Mouse (Mus musculus) liver, embryonic 12.5 days (tissue): ENCODE measurements around the gene Chpt1. TPM values are rescaled to one million over a fixed set of nuclear protein-coding genes. Genes with fewer than 3 reads are reported as not detected.
"Not testable (repeated sequence)": the region's sequence is repeated elsewhere in the genome, so short reads cannot be mapped to it uniquely, and the experiment has no call there.

Experiments used
- ATAC-seq: fragments of 200-750 bp; cut with Nextera tagmentation; 2 replicates; pipeline ENCODE4 v1.8.0; 2017; ENCODE audit warnings: moderate number of reproducible peaks, mild to moderate bottlenecking, moderate library complexity
- H3K27ac ChIP-seq: fragments of 300-500 bp; sonication (generic); 2 replicates; pipeline ENCODE4 v1.5.1; 2016; ENCODE audit warnings: mild to moderate bottlenecking
- H3K27me3 ChIP-seq: fragments of 300-500 bp; sonication (generic); replicated peaks from 2 replicates; pipeline ENCODE4 v1.6.1; 2016; ENCODE audit warnings: mild to moderate bottlenecking, moderate library complexity
- H3K36me3 ChIP-seq: fragments of 300-500 bp; sonication (generic); 2 replicates; pipeline ENCODE4 v1.6.1; 2016; ENCODE audit warnings: mild to moderate bottlenecking, moderate library complexity
- H3K4me1 ChIP-seq: fragments of 300-500 bp; sonication (generic); 2 replicates; pipeline ENCODE4 v1.6.1; 2016
- H3K4me2 ChIP-seq: fragments of 300-500 bp; sonication (generic); 2 replicates; pipeline ENCODE4 v1.6.1; 2016; ENCODE audit warnings: mild to moderate bottlenecking, moderate library complexity
- H3K4me3 ChIP-seq: fragments of 300-500 bp; sonication (generic); 2 replicates; pipeline ENCODE4 v1.5.1; 2016; ENCODE audit warnings: mild to moderate bottlenecking, moderate library complexity
- H3K9ac ChIP-seq: fragments of 300-500 bp; sonication (generic); 2 replicates; pipeline ENCODE4 v1.6.1; 2016; ENCODE audit warnings: mild to moderate bottlenecking, moderate library complexity
- H3K9me3 ChIP-seq: fragments of 300-500 bp; sonication (generic); replicated peaks from 2 replicates; pipeline ENCODE4 v1.6.1; 2016; ENCODE audit warnings: mild to moderate bottlenecking, moderate library complexity
- WGBS: fragments of 180-500 bp; shearing (Covaris S2); methylation state at CpG from one replicate; pipeline ENCODE4 v1.1.7; 2016; ENCODE audit not compliant: insufficient replicate concordance; 5-methylcytosine and 5-hydroxymethylcytosine counted together
- polyA plus RNA-seq: library from polyadenylated mRNA; unstranded; fragments of >200 nt; fragmentation: Nextera tagmentation; extraction: Ambion mirVana; gene quantifications from 2 replicates; pipeline ENCODE4 v1.2.1, GENCODE M21; 2016

Chpt1 gene
- polyA plus RNA-seq, 1 experiment from 2014 or later = 8.2 TPM

DNA sequence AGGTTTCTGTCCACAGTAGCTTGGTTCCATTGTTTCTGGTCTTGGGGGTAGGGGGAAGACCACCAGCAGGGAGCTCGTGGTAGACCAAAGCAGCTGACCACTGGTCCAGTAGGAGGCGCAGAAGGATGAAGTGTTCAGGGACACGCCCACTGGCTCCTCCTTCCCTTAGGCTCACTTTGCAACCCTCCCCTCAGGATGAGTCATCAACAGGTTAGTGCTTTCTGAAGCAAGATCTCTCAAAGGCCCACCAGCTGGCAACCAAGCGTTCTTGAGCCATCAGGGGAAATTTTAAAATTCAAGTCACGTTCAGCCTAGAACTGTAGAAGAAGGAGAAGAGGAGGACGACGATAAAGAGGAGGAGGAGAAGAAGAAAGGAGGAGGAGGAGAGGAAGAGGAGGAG, 12.2 kb downstream of the Chpt1 start:
- Histone ChIP-seq H3K4me3 (no peak overlapping the region), H3K9ac (no peak overlapping the region), H3K36me3 (no peaks in the 10 kb centered on the region), H3K9me3 (no peaks in the 10 kb centered on the region), H3K27ac (no peak overlapping the region), H3K4me1 (no peaks in the 10 kb centered on the region), H3K27me3 (no peaks in the 10 kb centered on the region), H3K4me2 (no peak overlapping the region)
- no peak for ATAC-seq
- whole genome bisulfite sequencing = 37% methylated on average over 7 of the region's 7 CpGs

DNA sequence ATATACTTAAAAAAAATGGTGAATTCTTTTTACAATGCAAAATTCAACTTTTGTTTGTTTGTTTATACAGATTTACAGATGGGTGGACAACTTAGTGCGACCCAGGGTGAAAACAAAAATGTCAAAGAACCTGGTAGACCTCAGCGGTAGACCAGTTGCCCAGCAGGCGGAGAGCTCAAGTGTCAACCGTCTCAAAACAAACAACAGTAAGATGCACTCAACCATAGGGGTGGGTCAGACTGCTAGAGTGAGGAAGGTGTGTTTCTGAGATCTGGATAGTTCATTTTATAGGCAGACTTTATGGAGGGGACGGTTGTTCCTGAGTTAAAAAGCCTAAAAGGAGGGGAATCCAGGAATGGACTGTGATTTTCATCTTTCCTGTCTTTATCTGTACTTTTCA, 15.2 kb downstream of the Chpt1 start:
- H3K27me3 ChIP-seq = no peaks in the 10 kb centered on the region
- ATAC-seq = no peak
- H3K9me3 ChIP-seq = no peaks in the 10 kb centered on the region
- H3K9ac ChIP-seq = no peak overlapping the region
- WGBS = 73% methylated on average over 5 of the region's 5 CpGs
- H3K27ac ChIP-seq = no peak overlapping the region
- no peak overlapping the region for H3K4me3 ChIP-seq
- no peaks in the 10 kb centered on the region for H3K36me3 ChIP-seq
- H3K4me2 ChIP-seq = no peak overlapping the region
- H3K4me1 ChIP-seq = no peaks in the 10 kb centered on the region

DNA sequence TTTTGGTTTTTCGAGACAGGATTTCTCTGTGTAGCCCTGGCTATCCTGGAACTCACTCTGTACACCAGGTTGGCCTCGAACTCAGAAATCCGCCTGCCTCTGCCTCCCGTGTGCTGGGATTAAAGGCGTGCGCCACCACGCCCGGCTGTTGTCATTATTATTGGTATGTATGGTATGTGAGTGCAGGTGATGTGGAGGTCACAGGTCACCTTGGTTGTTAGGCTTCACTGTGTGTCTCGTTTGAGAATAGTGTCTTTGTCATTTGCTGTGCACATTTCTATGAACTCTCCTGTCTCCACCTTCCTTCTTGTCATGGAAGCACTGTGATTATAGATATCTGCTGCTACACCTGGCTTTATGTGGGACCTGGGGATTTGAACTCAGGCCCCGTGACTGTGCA, 21.0 kb downstream of the Chpt1 start:
- not testable (repeated sequence) for H3K9ac ChIP-seq, H3K27me3 ChIP-seq, H3K36me3 ChIP-seq, H3K4me2 ChIP-seq, H3K9me3 ChIP-seq, H3K4me1 ChIP-seq, H3K4me3 ChIP-seq, ATAC-seq, H3K27ac ChIP-seq
- WGBS = 73% methylated on average over 10 of the region's 10 CpGs

DNA sequence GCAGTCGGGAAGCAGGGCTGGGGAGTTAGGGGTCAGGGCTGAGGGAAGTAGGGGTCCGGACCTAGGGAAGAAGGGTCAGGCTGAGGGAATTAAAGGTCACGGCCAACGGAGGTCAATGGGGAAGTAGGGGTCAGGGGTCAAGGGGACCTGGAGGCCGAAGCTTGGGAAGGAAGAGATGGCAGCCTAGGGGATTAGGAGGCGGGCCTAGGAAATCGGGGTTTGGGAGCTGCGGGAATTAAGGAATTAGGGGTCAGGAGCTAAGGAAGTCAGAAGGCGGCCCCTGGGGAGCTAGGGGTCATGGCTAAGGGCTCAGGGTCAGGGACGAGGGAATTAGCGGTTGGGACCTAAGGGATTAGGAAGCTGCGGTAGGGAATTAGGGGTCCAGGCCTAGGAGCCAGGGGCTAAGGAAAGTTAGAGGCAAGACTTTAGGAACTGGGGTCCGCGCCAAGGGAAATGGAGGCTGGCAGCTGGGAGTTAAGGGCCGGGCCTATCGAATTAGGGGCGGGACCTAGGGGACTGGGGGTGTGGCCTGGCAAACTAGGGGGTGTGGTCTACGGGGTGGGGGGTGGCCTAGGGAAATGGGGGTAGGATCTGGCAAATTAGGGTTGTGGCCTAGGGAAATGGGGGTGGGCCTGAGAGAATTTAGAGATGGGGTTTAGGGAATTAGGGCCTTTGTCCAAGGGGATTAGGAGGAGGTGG, 43.6 kb downstream of the Chpt1 start:
- Histone ChIP-seq H3K27me3 (no peaks in the 10 kb centered on the region), H3K4me3 (no peak overlapping the region), H3K4me2 (no peak overlapping the region), H3K4me1 (no peaks in the 10 kb centered on the region), H3K9me3 (peaks cover 6% of the 10 kb centered on the region; the same call in 1 of the 2 replicates), H3K36me3 (no peaks in the 10 kb centered on the region), H3K27ac (no peak overlapping the region), H3K9ac (no peak overlapping the region)
- WGBS = 69% methylated on average over 18 of the region's 18 CpGs
- ATAC-seq = no peak

DNA sequence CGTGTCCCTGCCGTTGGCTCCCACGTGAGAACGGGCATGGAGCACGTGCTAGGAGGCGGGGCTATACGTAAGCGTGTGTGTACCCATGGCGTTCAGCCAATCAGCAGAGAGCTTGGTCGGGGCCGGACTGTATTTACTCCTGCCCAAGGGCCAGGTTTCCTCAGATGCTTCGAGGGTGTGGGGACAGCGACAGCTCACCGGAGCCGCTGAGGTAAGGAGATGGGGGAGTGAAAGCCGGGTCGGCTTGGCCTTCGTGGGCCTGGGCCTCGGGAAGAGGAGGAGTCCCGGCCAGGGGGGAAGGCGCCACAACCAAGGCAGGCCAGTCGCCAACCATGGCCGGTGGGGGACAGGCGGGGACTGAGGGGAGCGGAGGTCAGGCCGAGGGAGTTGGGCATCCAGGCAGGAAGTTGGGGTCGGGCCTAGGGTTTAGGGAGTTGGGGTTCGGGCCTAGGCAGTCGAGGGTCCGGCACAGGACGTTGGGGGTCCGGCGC, 44.3 kb downstream of the Chpt1 start, which contains the start of gene Sycp3:
TSS of gene Sycp3 (plus strand) at position 68 of the 491 bp plus-strand sequence.
- H3K27ac ChIP-seq = no peak within 1 kb of the TSS
- peak; percentile 30; the same call in 1 of the 2 replicates for ATAC-seq
- no peak within 1 kb of the TSS for H3K4me3 ChIP-seq
- no peak within 1 kb of the TSS for H3K9ac ChIP-seq
- no peaks in the 10 kb centered on the region for H3K4me1 ChIP-seq
- no peaks in the 10 kb centered on the region for H3K36me3 ChIP-seq
- WGBS = 76% methylated on average over 33 of the region's 33 CpGs
- H3K27me3 ChIP-seq = no peaks in the 10 kb centered on the region
- peaks cover 6% of the 10 kb centered on the region; the same call in 1 of the 2 replicates for H3K9me3 ChIP-seq
- no peak within 1 kb of the TSS for H3K4me2 ChIP-seq

DNA sequence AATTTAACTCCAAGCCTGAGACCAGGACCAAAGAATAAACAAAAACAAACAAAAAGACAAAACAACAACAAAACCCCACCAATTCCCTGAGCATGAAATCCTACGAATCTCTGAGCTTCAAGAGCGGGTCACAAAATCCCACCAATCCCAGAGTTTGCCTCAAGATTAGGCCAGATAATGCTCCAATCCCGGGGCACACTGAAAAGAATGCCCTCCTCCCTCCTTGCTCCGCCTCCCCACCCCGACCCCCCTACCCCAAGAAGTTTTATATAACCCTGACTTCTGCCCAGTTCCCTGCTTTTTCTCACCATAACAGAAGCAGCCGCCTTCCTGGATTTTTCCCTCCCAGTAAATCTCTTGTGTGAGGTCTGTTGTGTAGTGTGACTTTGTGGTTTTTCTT, 46.1 kb downstream of the Chpt1 start:
- WGBS = 39% methylated on average over 6 of the region's 6 CpGs
- no peak overlapping the region for H3K4me2 ChIP-seq

DNA sequence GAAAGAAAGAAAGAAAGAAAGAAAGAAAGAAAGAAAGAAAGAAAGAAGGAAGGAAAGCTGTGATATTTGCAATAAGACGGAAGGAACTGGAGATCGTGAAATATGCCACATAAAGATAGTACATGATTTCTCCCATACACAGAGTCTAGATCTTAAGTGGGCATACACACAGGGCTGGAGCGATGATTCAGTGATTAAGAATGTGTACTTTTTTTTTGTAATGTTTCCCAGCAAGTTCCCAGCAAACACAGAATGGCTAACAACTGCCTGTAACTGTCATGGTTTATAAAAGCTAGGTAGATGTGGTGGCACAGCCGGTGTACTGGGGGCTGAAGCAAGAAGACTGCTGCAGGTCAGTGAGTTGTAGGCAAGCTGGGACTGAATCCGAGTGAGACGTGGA, 51.9 kb downstream of the Chpt1 start:
- no peak overlapping the region for H3K4me3 ChIP-seq
- H3K27ac ChIP-seq = no peak overlapping the region
- H3K9me3 ChIP-seq = no peaks in the 10 kb centered on the region
- H3K4me2 ChIP-seq = no peak overlapping the region
- no peak overlapping the region for H3K9ac ChIP-seq
- 78% methylated on average over 6 of the region's 6 CpGs for WGBS
- no peaks in the 10 kb centered on the region for H3K36me3 ChIP-seq
- no peaks in the 10 kb centered on the region for H3K4me1 ChIP-seq
- ATAC-seq = no peak
- H3K27me3 ChIP-seq = no peaks in the 10 kb centered on the region

More for the DNA sequence above, 46.1 kb downstream of the Chpt1 start:
- Histone ChIP-seq H3K27ac (no peak overlapping the region), H3K9me3 (peaks cover 6% of the 10 kb centered on the region; the same call in 1 of the 2 replicates), H3K4me3 (no peak overlapping the region), H3K9ac (no peak overlapping the region), H3K27me3 (no peaks in the 10 kb centered on the region), H3K4me1 (no peaks in the 10 kb centered on the region), H3K36me3 (no peaks in the 10 kb centered on the region)
- ATAC-seq = no peak

DNA sequence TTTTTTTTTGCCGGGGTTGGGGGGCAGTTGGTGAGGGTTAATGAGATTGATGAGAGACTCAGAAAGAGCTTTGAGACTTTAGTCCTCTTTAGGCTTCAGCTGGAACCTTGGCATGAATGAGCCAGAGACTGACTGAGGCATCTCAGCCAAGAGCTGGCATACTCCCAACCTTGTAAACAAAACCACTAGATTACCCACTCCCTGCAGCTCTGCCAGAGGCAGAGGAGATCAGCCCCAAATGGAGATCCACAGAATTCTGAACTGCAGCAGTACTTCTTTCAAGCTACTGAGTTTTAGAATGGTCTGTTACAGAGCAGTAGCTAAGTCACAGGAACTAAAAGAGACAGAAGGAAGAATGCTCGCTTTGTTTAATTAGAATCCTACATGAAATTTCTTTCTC, 52.7 kb downstream of the Chpt1 start:
- 60% methylated on average over 2 of the region's 2 CpGs for WGBS
- no peak overlapping the region for H3K27ac ChIP-seq
- H3K36me3 ChIP-seq = 0 out of 2 replicates have a peak, but pooled peaks cover 7% of the 10 kb centered on the region
- no peak overlapping the region for H3K9ac ChIP-seq
- no peaks in the 10 kb centered on the region for H3K4me1 ChIP-seq
- H3K4me3 ChIP-seq = no peak overlapping the region
- no peaks in the 10 kb centered on the region for H3K9me3 ChIP-seq
- ATAC-seq = no peak
- no peaks in the 10 kb centered on the region for H3K27me3 ChIP-seq
- H3K4me2 ChIP-seq = no peak overlapping the region

DNA sequence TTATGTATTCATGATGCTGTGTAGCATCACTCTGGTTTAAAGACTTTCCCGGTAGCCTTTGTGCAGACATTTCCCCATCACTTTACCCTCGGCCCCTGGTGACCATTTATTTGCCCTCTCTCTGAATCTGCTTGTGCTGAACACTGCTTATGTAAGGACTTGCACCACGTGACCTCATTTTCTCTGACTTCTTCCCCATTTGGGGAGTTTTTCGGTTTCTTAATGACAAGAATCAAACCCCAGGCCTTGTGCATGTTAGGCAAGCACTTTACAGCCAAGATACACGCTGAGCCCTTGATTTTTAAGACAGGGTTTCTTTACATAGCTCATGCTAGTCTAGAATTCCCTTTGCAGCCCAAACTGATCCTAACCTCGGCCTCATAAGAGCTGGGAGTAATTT, 62.6 kb downstream of the Chpt1 start:
- 78% methylated on average over 6 of the region's 6 CpGs for WGBS
- H3K27ac ChIP-seq = no peak overlapping the region
- no peaks in the 10 kb centered on the region for H3K4me1 ChIP-seq
- no peaks in the 10 kb centered on the region for H3K27me3 ChIP-seq
- no peak overlapping the region for H3K4me2 ChIP-seq
- no peak overlapping the region for H3K9ac ChIP-seq
- H3K9me3 ChIP-seq = no peaks in the 10 kb centered on the region
- no peak for ATAC-seq
- no peak overlapping the region for H3K4me3 ChIP-seq
- peaks cover 52% of the 10 kb centered on the region for H3K36me3 ChIP-seq

DNA sequence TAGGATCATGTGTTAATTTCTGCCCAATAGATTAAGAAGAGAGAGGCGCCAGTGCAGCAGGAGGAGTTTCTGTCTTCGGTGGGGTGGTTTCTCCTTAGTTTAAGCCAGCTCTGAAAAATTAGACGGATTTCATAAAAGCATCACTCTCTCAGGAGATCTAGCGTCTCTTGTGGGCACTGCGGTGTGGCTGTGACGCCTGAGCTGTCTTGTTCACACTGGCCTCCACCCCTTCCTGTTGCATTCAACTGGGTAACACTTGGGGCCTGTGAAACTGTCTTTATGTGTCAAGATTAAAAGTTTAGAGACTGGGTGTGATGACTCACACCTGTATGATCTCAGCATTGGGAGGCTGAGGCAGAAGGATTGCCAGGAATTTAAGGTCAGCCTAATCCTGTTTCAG, 75.9 kb downstream of the Chpt1 start:
- 83% methylated on average over 6 of the region's 6 CpGs for WGBS
- no peak for ATAC-seq
- Histone ChIP-seq H3K4me3 (no peak overlapping the region), H3K4me1 (no peaks in the 10 kb centered on the region), H3K4me2 (no peak overlapping the region), H3K9ac (no peak overlapping the region), H3K36me3 (peaks cover 57% of the 10 kb centered on the region), H3K27me3 (no peaks in the 10 kb centered on the region), H3K27ac (no peak overlapping the region), H3K9me3 (no peaks in the 10 kb centered on the region)

DNA sequence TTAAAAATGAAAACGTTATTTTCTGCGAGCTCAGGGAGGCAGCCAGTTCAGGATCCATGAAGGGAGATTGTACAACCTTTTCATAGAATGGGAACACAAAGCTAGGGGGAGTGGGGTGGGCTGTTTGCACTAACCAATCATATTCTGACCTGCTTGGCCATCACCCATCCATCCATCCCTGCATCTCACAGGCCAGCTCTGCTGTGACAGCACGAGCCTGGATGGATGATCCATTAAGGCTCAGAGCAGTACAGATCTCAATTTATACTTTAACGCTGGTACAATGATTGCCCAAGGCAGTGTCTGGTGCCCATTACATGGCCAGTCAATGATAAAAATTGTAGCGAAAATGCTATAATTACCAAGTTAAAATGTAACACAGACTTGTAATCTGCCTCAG, 77.0 kb downstream of the Chpt1 start:
- H3K9ac ChIP-seq = no peak overlapping the region
- peaks cover 56% of the 10 kb centered on the region for H3K36me3 ChIP-seq
- no peak overlapping the region for H3K4me3 ChIP-seq
- H3K9me3 ChIP-seq = no peaks in the 10 kb centered on the region
- ATAC-seq = no peak
- no peak overlapping the region for H3K27ac ChIP-seq
- no peaks in the 10 kb centered on the region for H3K4me1 ChIP-seq
- H3K4me2 ChIP-seq = no peak overlapping the region
- no peaks in the 10 kb centered on the region for H3K27me3 ChIP-seq
- WGBS = 59% methylated on average over 5 of the region's 5 CpGs

DNA sequence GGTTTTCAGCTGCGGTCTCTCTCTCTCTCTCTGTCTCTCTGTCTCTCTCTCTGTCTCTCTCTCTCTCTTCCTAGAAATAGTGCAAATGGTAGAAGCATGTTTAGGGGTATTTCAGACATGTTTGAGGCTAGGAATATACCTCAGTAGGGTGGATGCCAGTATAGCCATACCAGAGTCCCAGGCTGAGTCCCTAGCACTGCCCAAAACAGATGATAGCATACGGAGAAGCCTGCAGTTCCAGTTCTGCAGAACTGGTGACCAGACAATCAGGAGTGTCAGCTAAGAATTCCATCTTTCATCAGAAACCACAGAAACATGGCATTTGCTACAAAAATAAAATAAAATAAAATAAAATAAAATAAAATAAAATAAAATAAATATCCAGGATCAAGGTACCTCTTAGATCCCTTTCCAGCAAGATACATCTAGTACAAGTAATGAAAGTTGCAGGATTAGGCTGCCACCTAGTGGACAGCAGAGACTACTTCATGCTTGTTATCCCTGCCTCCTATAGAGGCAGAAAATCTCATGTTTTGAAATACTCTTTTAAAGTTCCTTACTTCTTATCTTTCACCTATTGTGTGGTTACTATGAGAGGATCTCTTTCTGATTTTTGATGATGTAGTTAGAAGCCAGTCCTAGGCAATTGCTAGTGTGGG, 77.6 kb downstream of the Chpt1 start:
- no peak overlapping the region for H3K9ac ChIP-seq
- H3K27ac ChIP-seq = no peak overlapping the region
- H3K9me3 ChIP-seq = no peaks in the 10 kb centered on the region
- H3K36me3 ChIP-seq = peaks cover 52% of the 10 kb centered on the region
- no peak for ATAC-seq
- no peak overlapping the region for H3K4me3 ChIP-seq
- WGBS = 91% methylated on average over 2 of the region's 2 CpGs
- no peak overlapping the region for H3K4me2 ChIP-seq
- H3K27me3 ChIP-seq = no peaks in the 10 kb centered on the region
- no peaks in the 10 kb centered on the region for H3K4me1 ChIP-seq
